20 mouse cellular contexts compared by ENCODE assay signal in genomic region chr16:29790064-29790463, GRCm38 (mm10).
DNase-seq lines count a peak whose midpoint lies in the region; ATAC-seq and TF ChIP-seq lines count a peak whose summit lies in the region.
"Had no signal": no experiment of that assay in that cellular context is flagged by ENCODE, and none has a peak within 500 bp of the region (broad histone marks: within the 10 kb centered on the region; RNA-seq: fewer than 3 reads in every experiment).

No protein-coding gene starts in this region.

- TF ChIP-seq EP300 in stomach, postnatal 0 days (optimal IDR thresholded peaks at IDR 0.05): no peak

- TF ChIP-seq CTCF in stomach, postnatal 0 days (IDR thresholded peaks at IDR 0.05; ENCODE audit: low read depth): no peak

- no peak overlapping the region for H3K4me3 ChIP-seq in intestine, embryonic 16.5 days (ENCODE audit: low read length)
- H3K4me3 ChIP-seq in intestine, embryonic 15.5 days (replicated peaks): no peak overlapping the region
- H3K4me3 ChIP-seq in stomach, embryonic 15.5 days (replicated peaks): no peak overlapping the region
- H3K4me3 ChIP-seq in stomach, postnatal 0 days (ENCODE audit: low read depth, low read length): no peak overlapping the region
- no peak overlapping the region for H3K4me3 ChIP-seq in forebrain, embryonic 12.5 days (replicated peaks)
- H3K4me3 ChIP-seq: embryonic facial prominence, embryonic 13.5 days; embryonic facial prominence, embryonic 15.5 days; erythroblast, embryonic 14.5 days had no signal

- no peak for DNase-seq in stomach, postnatal 0 days (ENCODE audit: low spot score)
- DNase-seq: adrenal gland, adult 2 months; adrenal gland, postnatal 10 days; adrenal gland, postnatal 25 days; cerebellum, adult 11 months; cerebellum, adult 18-20 months; cerebellum, adult 8-10 months; cerebellum, adult 9-11 months; cerebellum, postnatal 14 days; cerebellum, postnatal 36 days; embryo, embryonic 11 days had no signal

- peaks cover 16% of the 10 kb centered on the region for H3K4me1 ChIP-seq in intestine, embryonic 16.5 days (ENCODE audit: control insufficient read depth, insufficient read depth, low read length)
- peaks cover 11% of the 10 kb centered on the region; the same call in 1 of the 2 replicates for H3K4me1 ChIP-seq in intestine, embryonic 15.5 days (replicated peaks)
- 0 out of 2 replicates have a peak, but pooled peaks cover 2% of the 10 kb centered on the region for H3K4me1 ChIP-seq in stomach, embryonic 15.5 days
- H3K4me1 ChIP-seq in stomach, postnatal 0 days (replicated peaks; ENCODE audit: control insufficient read depth, insufficient read depth): 0 out of 2 replicates have a peak, but pooled peaks cover 2% of the 10 kb centered on the region
- no peaks in the 10 kb centered on the region for H3K4me1 ChIP-seq in forebrain, embryonic 12.5 days

- no peak overlapping the region for H3K4me2 ChIP-seq in intestine, embryonic 16.5 days (ENCODE audit: low read depth, low read length)
- no peak overlapping the region for H3K4me2 ChIP-seq in intestine, embryonic 15.5 days (replicated peaks)
- no peak overlapping the region for H3K4me2 ChIP-seq in stomach, embryonic 15.5 days
- H3K4me2 ChIP-seq in stomach, postnatal 0 days (replicated peaks; ENCODE audit: low read depth): no peak overlapping the region
- no peak overlapping the region for H3K4me2 ChIP-seq in forebrain, embryonic 12.5 days
- H3K4me2 ChIP-seq: embryonic facial prominence, embryonic 13.5 days; embryonic facial prominence, embryonic 15.5 days had no signal

- H3K9ac ChIP-seq in intestine, embryonic 16.5 days (ENCODE audit: low read depth, low read length): no peak overlapping the region
- no peak overlapping the region for H3K9ac ChIP-seq in intestine, embryonic 15.5 days
- H3K9ac ChIP-seq in stomach, embryonic 15.5 days: no peak overlapping the region
- no peak overlapping the region for H3K9ac ChIP-seq in stomach, postnatal 0 days (ENCODE audit: low read length)
- no peak overlapping the region for H3K9ac ChIP-seq in forebrain, embryonic 12.5 days
- H3K9ac ChIP-seq: embryonic facial prominence, embryonic 13.5 days; embryonic facial prominence, embryonic 15.5 days had no signal

- WGBS in intestine, embryonic 16.5 days: 91% methylated on average over 3 of the region's 3 CpGs
- WGBS in intestine, embryonic 15.5 days: 94% methylated on average over 3 of the region's 3 CpGs
- 94% methylated on average over 3 of the region's 3 CpGs for WGBS in stomach, embryonic 15.5 days
- 92% methylated on average over 3 of the region's 3 CpGs for WGBS in stomach, postnatal 0 days
- 93% methylated on average over 3 of the region's 3 CpGs for WGBS in forebrain, embryonic 12.5 days

- no peak for ATAC-seq in intestine, embryonic 16.5 days
- ATAC-seq in intestine, embryonic 15.5 days: no peak
- ATAC-seq in stomach, embryonic 15.5 days (ENCODE audit: insufficient read depth, low FRiP score, low read depth): no peak
- no peak for ATAC-seq in stomach, postnatal 0 days (ENCODE audit: low FRiP score, low TSS enrichment)
- ATAC-seq in forebrain, embryonic 12.5 days (ENCODE audit: low FRiP score): no peak
- ATAC-seq: forebrain, embryonic 14.5 days; forebrain, embryonic 16.5 days had no signal

- H3K9me3 ChIP-seq in intestine, embryonic 16.5 days (ENCODE audit: control insufficient read depth, low read length): no peaks in the 10 kb centered on the region
- no peaks in the 10 kb centered on the region for H3K9me3 ChIP-seq in intestine, embryonic 15.5 days
- no peaks in the 10 kb centered on the region for H3K9me3 ChIP-seq in stomach, embryonic 15.5 days
- H3K9me3 ChIP-seq in stomach, postnatal 0 days (ENCODE audit: control insufficient read depth, low read length): no peaks in the 10 kb centered on the region
- peaks cover 6% of the 10 kb centered on the region; the same call in 1 of the 2 replicates for H3K9me3 ChIP-seq in forebrain, embryonic 12.5 days
- H3K9me3 ChIP-seq: embryonic facial prominence, embryonic 13.5 days; embryonic facial prominence, embryonic 15.5 days had no signal

- H3K36me3 ChIP-seq in intestine, embryonic 16.5 days (ENCODE audit: control insufficient read depth, insufficient read depth, low read length): no peaks in the 10 kb centered on the region
- H3K36me3 ChIP-seq in intestine, embryonic 15.5 days: no peaks in the 10 kb centered on the region
- no peaks in the 10 kb centered on the region for H3K36me3 ChIP-seq in stomach, embryonic 15.5 days
- no peaks in the 10 kb centered on the region for H3K36me3 ChIP-seq in stomach, postnatal 0 days (ENCODE audit: control insufficient read depth, insufficient read depth, low read length)
- no peaks in the 10 kb centered on the region for H3K36me3 ChIP-seq in forebrain, embryonic 12.5 days (replicated peaks)
- H3K36me3 ChIP-seq: embryonic facial prominence, embryonic 13.5 days; embryonic facial prominence, embryonic 15.5 days had no signal

- H3K27ac ChIP-seq in intestine, embryonic 16.5 days (ENCODE audit: low read length): 0 out of 2 replicates have a peak overlapping the region, but pooled peaks have one; percentile 7
- no peak overlapping the region for H3K27ac ChIP-seq in intestine, embryonic 15.5 days
- 0 out of 2 replicates have a peak overlapping the region, but pooled peaks have one; percentile 2 for H3K27ac ChIP-seq in stomach, embryonic 15.5 days
- H3K27ac ChIP-seq in stomach, postnatal 0 days (replicated peaks): no peak overlapping the region
- H3K27ac ChIP-seq in forebrain, embryonic 12.5 days: no peak overlapping the region
- H3K27ac ChIP-seq: embryonic facial prominence, embryonic 13.5 days; embryonic facial prominence, embryonic 15.5 days had no signal

- H3K27me3 ChIP-seq in intestine, embryonic 16.5 days (replicated peaks; ENCODE audit: control insufficient read depth, insufficient read depth, low read length): no peaks in the 10 kb centered on the region
- no peaks in the 10 kb centered on the region for H3K27me3 ChIP-seq in intestine, embryonic 15.5 days (replicated peaks)
- no peaks in the 10 kb centered on the region for H3K27me3 ChIP-seq in stomach, embryonic 15.5 days (replicated peaks)
- H3K27me3 ChIP-seq in stomach, postnatal 0 days (ENCODE audit: control insufficient read depth, insufficient read depth, low read length): no peaks in the 10 kb centered on the region
- no peaks in the 10 kb centered on the region; the same call in none of the 2 replicates for H3K27me3 ChIP-seq in forebrain, embryonic 12.5 days
- H3K27me3 ChIP-seq: embryonic facial prominence, embryonic 13.5 days; embryonic facial prominence, embryonic 15.5 days had no signal

Comparison
In these comparisons a context has a peak if more than half of its experiments do, and no peak if none do; other contexts are left out.
1. H3K27ac ChIP-seq: peak in intestine, embryonic 16.5 days (single experiment) and stomach, embryonic 15.5 days (single experiment); none in intestine, embryonic 15.5 days (single experiment), stomach, postnatal 0 days (single experiment) and forebrain, embryonic 12.5 days (single experiment).